Mouse (Mus musculus) testis, adult 2 months (tissue): ENCODE data around the gene Ablim1. TPM values are rescaled to one million over a fixed set of nuclear protein-coding genes. Genes with fewer than 3 reads are reported as not detected.
A peak's percentile ranks its signal among the peaks of the same experiment; 100 is the strongest.

Experiments used
- H3K27ac ChIP-seq: fragments of 200-500 bp; 2 replicates; pipeline ENCODE4 v1.5.1; 2012; ENCODE audit warnings: low read depth, low read length; ENCODE audit not compliant: control insufficient read depth, insufficient read depth
- H3K27me3 ChIP-seq: fragments of 200-500 bp; 2 replicates; pipeline ENCODE4 v1.6.1; 2012; ENCODE audit warnings: mild to moderate bottlenecking, low read length, moderate library complexity; ENCODE audit not compliant: control insufficient read depth, insufficient read depth
- H3K36me3 ChIP-seq: fragments of 200-500 bp; 2 replicates; pipeline ENCODE4 v1.6.1; 2012; ENCODE audit warnings: mild to moderate bottlenecking, low read length; ENCODE audit not compliant: control insufficient read depth, insufficient read depth
- H3K4me1 ChIP-seq: fragments of 200-500 bp; 2 replicates; pipeline ENCODE4 v1.6.1; 2012; ENCODE audit warnings: low read length; ENCODE audit not compliant: control insufficient read depth, insufficient read depth
- H3K4me3 ChIP-seq: fragments of 200-500 bp; 2 replicates; pipeline ENCODE4 v1.5.1; 2012; ENCODE audit warnings: low read depth, mild to moderate bottlenecking, low read length, moderate library complexity, mixed read lengths; ENCODE audit not compliant: control insufficient read depth
- CTCF ChIP-seq: fragments of 200-500 bp; IDR thresholded peaks from 2 replicates; pipeline ENCODE4 v1.5.1; 2012; ENCODE audit warnings: low read depth, mild to moderate bottlenecking, inconsistent platforms, low read length, moderate library complexity; ENCODE audit not compliant: control insufficient read depth, insufficient read depth, insufficient replicate concordance
- POLR2A ChIP-seq: fragments of 200-500 bp; IDR thresholded peaks from 2 replicates; pipeline ENCODE4 v1.6.1; 2012; ENCODE audit warnings: low read depth, mild to moderate bottlenecking, inconsistent platforms, low read length, moderate library complexity; ENCODE audit not compliant: control insufficient read depth
- polyA plus RNA-seq: library from polyadenylated mRNA; depleted of rRNA; stranded (reverse); fragments of >200 nt; gene quantifications from 2 replicates; pipeline ENCODE4 v1.2.3, GENCODE M21; 2012

The Ablim1 gene
- polyA plus RNA-seq, 1 experiment, result 3.0 TPM

DNA sequence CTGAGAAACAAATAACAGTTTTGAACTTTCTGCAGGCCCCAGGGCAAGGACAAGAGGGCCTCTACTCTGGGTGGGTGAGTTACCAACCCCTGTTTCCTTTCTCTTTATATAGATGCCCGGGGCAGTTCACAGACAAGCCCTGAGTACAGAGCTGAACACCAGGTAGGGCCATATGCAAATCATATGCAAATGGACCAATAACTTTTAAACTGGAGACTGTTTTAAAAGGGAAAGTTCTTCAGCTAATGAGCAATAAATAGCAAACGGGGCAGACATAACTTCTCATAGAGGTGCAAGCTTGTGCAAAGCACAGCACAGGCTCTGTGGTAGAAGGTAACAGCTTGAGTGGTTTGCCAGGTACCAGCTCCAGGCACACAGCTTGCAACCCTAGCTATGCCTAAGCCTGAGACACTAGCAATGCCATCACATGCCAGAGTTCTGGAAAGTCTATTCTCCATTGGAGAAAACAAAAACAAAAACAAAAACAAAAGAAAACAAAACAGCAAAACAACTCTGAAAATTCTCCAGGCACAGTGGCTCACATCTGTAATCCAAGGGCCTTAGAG lies 225.8 kb downstream of the Ablim1 start:
- Histone ChIP-seq H3K27ac (no peak overlapping the region), H3K4me1 (no peaks in the 10 kb centered on the region), H3K36me3 (no peaks in the 10 kb centered on the region), H3K27me3 (no peaks in the 10 kb centered on the region), H3K4me3 (no peak overlapping the region)
- TF ChIP-seq CTCF, result no peak
- TF ChIP-seq POLR2A, result no peak

DNA sequence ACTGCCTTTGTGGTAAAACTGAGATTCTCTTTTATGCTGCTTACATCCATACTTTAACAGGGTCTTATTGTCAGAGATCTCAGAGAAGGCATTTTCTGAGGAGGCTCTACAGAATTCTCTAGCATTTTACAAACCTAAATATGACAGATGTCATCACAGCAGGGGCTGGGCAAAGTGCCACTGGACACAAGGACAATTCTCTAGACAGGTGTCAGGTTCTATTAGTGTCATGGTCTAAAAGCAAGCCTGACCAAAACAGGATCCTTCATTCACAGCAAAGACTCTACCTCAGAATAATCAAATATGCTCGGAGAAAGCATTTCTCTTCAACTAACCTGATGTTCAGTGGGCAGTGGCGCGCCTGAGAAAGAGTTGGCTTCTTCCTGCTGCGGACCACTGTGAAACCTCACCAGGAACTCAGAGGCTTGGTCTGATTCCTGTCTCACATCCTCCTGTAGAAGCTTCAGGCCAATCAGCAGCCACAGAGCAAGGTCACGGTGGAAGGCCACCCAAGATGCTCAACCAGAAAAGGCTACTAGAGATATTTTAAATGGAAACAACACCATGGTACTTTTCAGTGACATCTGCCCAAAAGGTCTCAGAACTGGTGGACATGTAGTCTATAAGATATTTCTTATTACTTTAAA lies 230.1 kb downstream of the Ablim1 start:
- no peak overlapping the region for H3K27ac ChIP-seq
- no peaks in the 10 kb centered on the region for H3K27me3 ChIP-seq
- no peaks in the 10 kb centered on the region for H3K4me1 ChIP-seq
- no peak overlapping the region for H3K4me3 ChIP-seq
- no peaks in the 10 kb centered on the region for H3K36me3 ChIP-seq
- no peak for TF ChIP-seq POLR2A
- no peak for TF ChIP-seq CTCF

DNA sequence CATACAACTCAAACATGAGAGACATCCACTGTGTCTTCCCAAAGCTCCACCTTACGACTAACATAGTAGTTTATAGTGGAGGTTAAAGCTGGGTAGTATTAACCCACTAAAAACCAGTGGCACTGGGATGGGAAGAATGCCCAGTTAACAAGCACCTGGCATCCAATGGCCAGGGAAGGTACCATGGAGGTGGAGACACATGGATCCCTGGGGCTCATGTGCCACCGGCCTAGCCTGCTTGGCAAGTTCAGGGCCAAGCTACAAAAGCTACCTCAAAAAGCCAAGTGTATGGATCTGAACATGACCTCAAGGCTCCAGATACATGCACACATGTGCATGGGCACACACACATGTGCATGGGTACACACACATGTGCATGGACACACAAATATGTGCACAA lies 230.8 kb downstream of the Ablim1 start:
- Histone ChIP-seq H3K4me1 (no peaks in the 10 kb centered on the region), H3K27ac (no peak overlapping the region), H3K4me3 (no peak overlapping the region), H3K27me3 (no peaks in the 10 kb centered on the region), H3K36me3 (no peaks in the 10 kb centered on the region)
- TF ChIP-seq CTCF, result no peak
- TF ChIP-seq POLR2A, result no peak

DNA sequence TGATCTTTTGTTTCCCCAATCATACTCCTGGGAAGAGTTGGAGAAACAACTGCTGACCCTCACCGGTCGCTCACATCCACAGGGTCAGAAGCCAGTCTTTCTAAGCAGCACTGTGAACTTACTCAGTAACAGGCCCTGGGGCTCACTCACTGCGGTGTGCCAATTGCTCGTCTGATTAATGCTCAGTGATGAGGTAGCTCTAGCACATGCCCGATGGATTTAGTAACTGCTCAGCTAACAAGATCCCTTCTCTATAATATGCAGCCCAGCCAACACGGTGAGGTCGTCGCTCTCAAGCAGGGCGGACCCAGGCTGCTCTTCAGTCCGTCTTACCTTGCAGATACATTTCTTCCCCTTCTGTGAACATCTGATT lies 231.6 kb downstream of the Ablim1 start:
- no peak for TF ChIP-seq POLR2A
- no peak for TF ChIP-seq CTCF
- no peak overlapping the region for H3K4me3 ChIP-seq

DNA sequence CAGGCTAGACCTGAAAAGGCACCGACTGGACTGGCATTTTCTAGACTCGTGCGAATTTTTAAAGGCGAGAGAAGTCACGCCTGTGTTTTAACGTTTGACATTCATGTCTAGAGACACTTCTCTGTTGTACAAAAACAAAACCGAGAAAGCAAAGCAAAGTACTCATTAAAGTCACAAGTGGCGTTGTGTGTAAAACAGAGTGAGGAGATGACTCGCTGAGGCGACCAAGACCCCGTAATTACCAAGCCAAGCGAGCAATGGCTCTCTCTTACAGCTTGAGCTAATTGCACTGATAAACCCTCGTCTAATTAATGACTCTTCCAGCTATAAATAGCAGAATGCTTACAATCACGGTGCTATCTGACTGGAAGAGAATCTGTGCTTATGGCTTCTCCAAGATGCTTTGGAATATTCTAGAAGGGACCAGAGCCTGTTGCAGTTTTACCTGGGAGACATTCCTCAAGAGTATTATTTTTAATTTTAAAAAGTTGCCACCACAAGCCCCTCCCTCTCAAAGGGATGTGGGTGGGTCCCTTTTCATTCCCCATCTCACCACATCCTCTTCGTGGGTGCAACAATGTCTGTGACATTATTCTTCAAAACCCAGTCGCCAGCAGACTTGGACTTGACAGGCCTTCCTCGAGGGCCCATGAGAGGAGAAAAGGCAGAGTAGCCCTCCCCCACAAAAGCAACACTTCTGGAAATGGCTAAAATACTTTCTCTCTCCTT lies 232.1 kb downstream of the Ablim1 start:
- H3K27me3 ChIP-seq, result no peaks in the 10 kb centered on the region
- no peaks in the 10 kb centered on the region for H3K36me3 ChIP-seq
- TF ChIP-seq POLR2A (no peak), CTCF (no peak)
- H3K4me1 ChIP-seq, result no peaks in the 10 kb centered on the region
- no peak overlapping the region for H3K4me3 ChIP-seq
- H3K27ac ChIP-seq, result no peak overlapping the region; the same call in 1 of the 2 replicates

More for the DNA sequence above, 231.6 kb downstream of the Ablim1 start:
- Histone ChIP-seq H3K36me3 (no peaks in the 10 kb centered on the region), H3K27ac (no peak overlapping the region), H3K4me1 (no peaks in the 10 kb centered on the region), H3K27me3 (no peaks in the 10 kb centered on the region)

DNA sequence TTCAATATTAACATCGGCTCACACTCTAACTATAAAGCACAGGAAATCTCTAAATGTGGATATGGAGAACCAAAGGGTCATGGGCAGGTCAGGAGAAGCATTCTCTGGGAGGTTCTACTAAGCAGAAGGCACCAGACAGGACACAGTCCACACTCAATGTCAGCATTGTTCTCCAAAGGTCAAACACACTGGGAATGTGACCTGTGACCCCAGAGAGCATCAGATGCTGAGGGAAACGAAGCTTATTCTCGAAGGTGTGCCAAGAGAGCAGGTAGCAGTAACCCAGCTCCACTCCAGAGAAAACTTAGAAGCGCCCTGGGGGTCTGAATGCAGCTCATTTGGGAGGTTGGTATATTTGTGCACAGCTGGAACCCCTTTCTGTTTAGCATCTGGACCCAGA lies 233.2 kb downstream of the Ablim1 start:
- TF ChIP-seq CTCF (no peak), POLR2A (no peak)
- Histone ChIP-seq H3K27ac (no peak overlapping the region), H3K4me1 (no peaks in the 10 kb centered on the region), H3K36me3 (no peaks in the 10 kb centered on the region), H3K27me3 (no peaks in the 10 kb centered on the region), H3K4me3 (no peak overlapping the region)

DNA sequence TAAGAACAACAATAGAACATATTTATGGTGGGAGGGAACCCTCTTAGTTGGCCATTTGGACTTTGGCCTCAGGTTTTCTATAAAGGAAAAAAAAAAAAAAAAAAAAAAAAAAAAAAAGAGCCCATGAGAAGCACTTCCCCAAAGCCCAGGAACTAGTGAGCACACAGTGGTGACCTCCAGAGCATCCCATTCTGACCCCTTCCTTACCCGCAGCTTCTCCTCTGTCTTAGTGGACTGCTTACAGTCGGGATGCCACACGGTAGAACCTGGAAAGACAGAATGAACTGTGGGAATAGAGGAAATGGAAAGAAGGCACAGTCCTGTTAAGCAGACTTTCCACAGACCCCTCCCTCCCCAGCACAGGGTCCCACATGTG lies 235.1 kb downstream of the Ablim1 start:
- Histone ChIP-seq H3K27ac (peak overlapping the region; percentile 49), H3K4me1 (no peaks in the 10 kb centered on the region)

More for the DNA sequence above, 235.1 kb downstream of the Ablim1 start:
- no peak for TF ChIP-seq POLR2A
- no peak for TF ChIP-seq CTCF
- Histone ChIP-seq H3K27me3 (no peaks in the 10 kb centered on the region), H3K4me3 (no peak overlapping the region), H3K36me3 (no peaks in the 10 kb centered on the region)
